Mouse (Mus musculus) limb, embryonic 13.5 days (tissue): Measurements from ENCODE around the gene Efcab10. TPM values are rescaled to one million over a fixed set of nuclear protein-coding genes. Genes with fewer than 3 reads are reported as not detected.

Source experiments
- ATAC-seq: fragments of 200-750 bp; cut with Nextera tagmentation; 2 replicates; pipeline ENCODE4 v1.8.0; 2017; ENCODE audit warnings: low read depth, moderate number of reproducible peaks, moderate TSS enrichment; ENCODE audit not compliant: low FRiP score
- H3K27ac ChIP-seq: fragments of 300-500 bp; sonication (generic); 2 replicates; pipeline ENCODE4 v1.5.1; 2015; ENCODE audit warnings: inconsistent platforms, mild to moderate bottlenecking, moderate library complexity
- H3K27me3 ChIP-seq: fragments of 300-500 bp; sonication (generic); 2 replicates; pipeline ENCODE4 v1.6.1; 2015; ENCODE audit warnings: mild to moderate bottlenecking, inconsistent platforms
- H3K36me3 ChIP-seq: fragments of 300-500 bp; sonication (generic); 2 replicates; pipeline ENCODE4 v1.6.1; 2015; ENCODE audit warnings: inconsistent platforms, mild to moderate bottlenecking, moderate library complexity
- H3K4me1 ChIP-seq: fragments of 300-500 bp; sonication (generic); 2 replicates; pipeline ENCODE4 v1.6.1; 2015; ENCODE audit warnings: inconsistent platforms
- H3K4me2 ChIP-seq: fragments of 300-500 bp; sonication (generic); replicated peaks from 2 replicates; pipeline ENCODE4 v1.6.1; 2015; ENCODE audit warnings: inconsistent platforms, mild to moderate bottlenecking, moderate library complexity
- H3K4me3 ChIP-seq: fragments of 300-500 bp; sonication (generic); 2 replicates; pipeline ENCODE4 v1.5.1; 2015; ENCODE audit warnings: moderate library complexity, mild to moderate bottlenecking, inconsistent platforms
- H3K9ac ChIP-seq: fragments of 300-500 bp; sonication (generic); 2 replicates; pipeline ENCODE4 v1.6.1; 2015; ENCODE audit warnings: mild to moderate bottlenecking, inconsistent platforms
- H3K9me3 ChIP-seq: fragments of 300-500 bp; sonication (generic); 2 replicates; pipeline ENCODE4 v1.6.1; 2016; ENCODE audit warnings: inconsistent platforms
- WGBS: fragments of 180-500 bp; shearing (Covaris S2); methylation state at CpG from one replicate; pipeline ENCODE4 v1.1.7; 2015; 5-methylcytosine and 5-hydroxymethylcytosine counted together
- polyA plus RNA-seq: library from polyadenylated mRNA; unstranded; fragments of >200 nt; fragmentation: Nextera tagmentation; extraction: Ambion mirVana; gene quantifications from 2 replicates; pipeline ENCODE4 v1.2.1, GENCODE M21; 2015

The Efcab10 gene
- polyA plus RNA-seq, 1 experiment from 2014 or later, result 0.31 TPM

DNA sequence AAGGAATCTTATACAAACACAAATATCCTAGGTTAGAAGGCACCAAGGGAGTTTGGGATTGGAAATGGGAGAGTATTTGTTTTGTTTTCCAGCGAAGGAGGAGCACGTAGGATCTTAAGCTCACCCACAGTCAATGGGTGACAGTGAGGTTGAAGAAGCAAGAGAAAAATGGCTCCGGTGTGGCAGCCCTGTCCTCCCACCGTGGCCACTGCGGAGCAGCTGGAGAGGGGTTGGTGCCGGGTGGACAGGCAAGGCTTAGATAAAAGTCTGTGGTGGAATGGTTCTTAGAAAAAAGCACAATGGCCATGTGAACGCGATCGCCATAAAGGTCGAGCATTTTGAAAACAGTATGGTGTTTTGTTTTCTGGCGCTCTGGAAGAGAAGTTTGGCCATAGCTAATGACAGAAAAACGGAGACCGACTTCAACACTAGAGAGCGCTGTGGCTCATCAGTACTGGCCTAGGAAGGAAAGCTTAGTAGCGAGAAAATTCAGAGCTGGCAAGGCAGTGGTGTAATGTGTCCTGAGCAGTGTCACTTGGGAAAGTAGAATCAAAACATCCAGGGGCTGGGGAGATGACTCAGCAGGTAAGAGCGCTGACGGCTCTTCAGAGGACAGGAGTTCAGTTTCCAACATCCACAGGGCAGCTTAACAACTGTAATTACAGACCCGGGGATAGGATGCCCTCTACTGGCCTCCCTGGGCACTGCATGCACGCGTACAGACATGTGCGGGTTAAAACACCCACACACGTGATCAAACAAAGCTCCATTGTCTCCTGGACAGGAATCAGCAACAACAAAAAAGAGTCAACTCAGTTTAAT is 14.8 kb upstream of the Efcab10 start:
- WGBS, result 20% methylated on average over 22 of the region's 22 CpGs
- 0 out of 2 replicates have a peak, but pooled peaks cover 4% of the 10 kb centered on the region for H3K27me3 ChIP-seq
- peak overlapping the region; percentile 25 for H3K4me3 ChIP-seq

DNA sequence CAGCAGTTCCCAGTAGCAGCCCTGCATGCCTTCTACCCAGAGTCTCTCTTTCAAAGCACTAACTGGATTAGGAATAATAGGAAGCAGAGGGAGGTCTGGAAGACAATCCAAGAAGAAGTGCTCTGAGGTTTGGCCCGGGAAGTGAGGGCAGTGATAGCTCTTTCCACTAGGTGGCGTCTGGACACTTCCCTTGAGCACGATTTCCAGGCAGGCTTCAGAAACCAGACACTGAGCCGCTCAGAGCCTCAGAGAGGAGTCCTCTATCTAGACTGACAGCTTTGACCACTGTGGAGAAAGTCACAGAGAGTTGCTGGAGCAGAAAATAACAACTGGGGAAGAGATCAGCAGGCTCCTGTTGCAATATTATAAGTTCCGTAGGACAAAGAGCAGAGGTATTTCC is 5.8 kb upstream of the Efcab10 start:
- Histone ChIP-seq H3K27me3 (no peaks in the 10 kb centered on the region), H3K36me3 (no peaks in the 10 kb centered on the region), H3K4me1 (no peaks in the 10 kb centered on the region), H3K4me3 (no peak overlapping the region), H3K9me3 (no peaks in the 10 kb centered on the region), H3K27ac (no peak overlapping the region), H3K4me2 (no peak overlapping the region), H3K9ac (no peak overlapping the region)
- 9% methylated on average over 5 of the region's 5 CpGs for WGBS
- peak; percentile 69 for ATAC-seq

More for the DNA sequence above, 14.8 kb upstream of the Efcab10 start:
- Histone ChIP-seq H3K27ac (no peak overlapping the region), H3K9me3 (no peaks in the 10 kb centered on the region), H3K4me1 (peaks cover 6% of the 10 kb centered on the region; the same call in 1 of the 2 replicates), H3K9ac (no peak overlapping the region), H3K36me3 (no peaks in the 10 kb centered on the region), H3K4me2 (peak overlapping the region; percentile 53)
- peak; percentile 75 for ATAC-seq

DNA sequence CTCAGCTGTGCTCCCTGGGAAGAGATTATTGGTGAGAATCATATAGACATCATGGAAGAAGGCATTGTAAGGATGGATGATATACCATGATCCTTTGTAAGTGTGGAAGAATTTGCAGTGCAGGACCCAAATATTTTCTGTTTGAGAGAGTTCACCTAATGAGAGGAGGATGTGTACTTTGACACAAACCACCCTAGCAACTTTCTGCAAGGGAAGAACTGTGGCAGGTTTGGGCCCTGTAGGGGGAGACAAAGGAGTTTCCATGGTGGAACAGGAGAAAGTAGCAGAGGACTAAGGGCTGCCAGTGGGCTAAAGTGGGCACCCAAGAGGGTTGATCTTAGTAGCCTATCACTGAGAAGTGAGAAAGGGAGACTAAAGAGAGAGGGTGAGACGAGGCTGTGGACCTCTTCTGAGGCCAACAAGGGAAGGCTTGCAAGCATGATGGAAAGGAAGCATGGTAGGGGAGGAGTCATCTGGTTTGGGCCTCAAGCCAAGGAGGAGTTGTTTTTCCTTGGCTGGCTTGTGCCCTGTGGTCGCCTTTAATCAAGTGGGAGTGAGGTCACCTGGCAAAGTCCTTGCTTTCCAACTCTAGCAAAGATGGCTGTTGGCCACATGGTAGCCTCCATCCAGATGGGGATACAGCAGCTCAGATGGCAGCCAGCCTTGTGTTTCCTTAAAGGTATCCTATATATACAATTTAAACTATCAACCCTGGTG is 3.7 kb upstream of the Efcab10 start:
- H3K9me3 ChIP-seq, result no peaks in the 10 kb centered on the region
- H3K4me2 ChIP-seq, result no peak overlapping the region
- H3K36me3 ChIP-seq, result no peaks in the 10 kb centered on the region
- H3K9ac ChIP-seq, result no peak overlapping the region
- 63% methylated on average over 2 of the region's 2 CpGs for WGBS
- H3K27me3 ChIP-seq, result no peaks in the 10 kb centered on the region
- H3K27ac ChIP-seq, result no peak overlapping the region
- no peak overlapping the region for H3K4me3 ChIP-seq
- H3K4me1 ChIP-seq, result peaks cover 9% of the 10 kb centered on the region
- no peak for ATAC-seq

DNA sequence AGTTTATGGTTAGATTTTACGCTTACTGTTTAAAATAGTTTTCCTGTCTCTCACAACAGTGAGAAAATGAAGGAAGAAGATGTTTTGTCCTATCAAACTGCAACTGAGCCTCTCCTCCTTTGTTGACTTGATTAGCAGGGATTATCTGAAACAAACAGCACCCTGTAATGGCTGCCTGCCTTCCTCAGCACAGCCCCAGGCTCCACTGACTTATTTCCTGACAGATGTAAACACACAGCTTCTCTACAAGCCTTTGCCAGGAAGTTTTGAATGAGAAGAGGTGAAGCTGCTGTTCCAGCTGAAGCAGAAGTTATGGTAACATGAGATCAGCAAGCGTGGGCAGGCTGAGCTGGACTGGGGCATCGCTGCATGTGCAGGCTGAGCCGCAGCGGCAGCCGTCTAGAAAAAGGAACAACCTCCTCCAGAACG is 8.6 kb downstream of the Efcab10 start:
- Histone ChIP-seq H3K27ac (no peak overlapping the region), H3K9me3 (no peaks in the 10 kb centered on the region), H3K4me2 (no peak overlapping the region), H3K4me3 (no peak overlapping the region), H3K36me3 (no peaks in the 10 kb centered on the region), H3K9ac (no peak overlapping the region), H3K4me1 (no peaks in the 10 kb centered on the region), H3K27me3 (no peaks in the 10 kb centered on the region)
- 41% methylated on average over 7 of the region's 7 CpGs for WGBS
- no peak for ATAC-seq

DNA sequence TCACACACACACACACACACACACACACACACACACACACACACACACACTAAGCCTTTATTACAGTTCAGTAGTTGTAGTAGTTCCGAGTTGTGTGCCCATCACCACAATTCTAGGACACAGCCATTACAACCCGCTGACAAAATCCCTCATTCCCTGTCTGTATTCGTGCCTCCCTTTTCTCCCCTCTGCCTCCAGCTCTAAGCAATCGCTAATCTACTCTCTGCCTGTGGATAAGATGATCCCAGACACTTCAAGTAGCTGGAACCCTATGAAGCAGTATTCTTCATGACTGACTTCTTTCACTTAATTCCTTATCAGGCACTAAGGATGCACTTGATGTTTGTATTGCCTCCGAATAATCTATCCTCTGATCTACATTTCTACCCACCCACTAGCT is 10.3 kb downstream of the Efcab10 start:
- Histone ChIP-seq H3K27ac (no peak overlapping the region), H3K4me3 (no peak overlapping the region), H3K27me3 (no peaks in the 10 kb centered on the region), H3K4me2 (no peak overlapping the region), H3K4me1 (no peaks in the 10 kb centered on the region), H3K9me3 (no peaks in the 10 kb centered on the region), H3K36me3 (no peaks in the 10 kb centered on the region), H3K9ac (no peak overlapping the region)
- no peak for ATAC-seq
- 66% methylated on average over 5 of the region's 5 CpGs for WGBS

DNA sequence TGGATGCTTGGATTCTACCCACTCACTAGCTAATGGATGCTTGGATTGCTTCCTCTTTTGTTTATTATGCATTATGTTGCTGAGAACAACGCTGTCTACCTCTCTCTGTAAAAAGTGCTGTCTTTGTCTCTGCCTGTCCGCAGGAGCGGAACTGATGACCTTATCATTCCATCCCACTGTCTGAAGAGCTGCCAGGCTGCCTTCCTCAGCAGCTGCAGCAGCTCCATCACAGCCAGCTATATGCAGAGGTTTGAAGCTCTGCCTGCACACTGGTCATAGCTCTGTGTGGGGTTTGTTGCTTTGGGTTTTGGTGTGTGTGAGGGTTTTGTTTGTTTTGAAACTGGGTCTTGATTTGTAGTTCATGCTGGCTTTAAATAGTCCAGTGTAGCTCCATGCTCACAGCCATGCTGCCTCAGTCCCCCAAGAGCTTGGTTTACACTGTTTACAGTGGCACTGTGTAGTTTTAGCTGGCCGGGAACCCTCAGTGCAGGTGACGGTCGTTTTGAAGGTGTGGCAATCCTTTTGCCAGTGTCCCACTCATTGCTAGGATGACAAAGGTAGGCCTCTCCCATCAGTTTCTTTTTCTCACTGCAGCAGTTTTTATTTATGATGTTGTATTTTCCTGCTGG is 10.9 kb downstream of the Efcab10 start:
- H3K4me2 ChIP-seq, result no peak overlapping the region
- H3K4me3 ChIP-seq, result no peak overlapping the region
- H3K9me3 ChIP-seq, result no peaks in the 10 kb centered on the region
- no peaks in the 10 kb centered on the region for H3K36me3 ChIP-seq
- no peak for ATAC-seq
- H3K4me1 ChIP-seq, result no peaks in the 10 kb centered on the region
- WGBS, result 67% methylated on average over 6 of the region's 6 CpGs
- no peak overlapping the region for H3K9ac ChIP-seq
- H3K27ac ChIP-seq, result no peak overlapping the region
- H3K27me3 ChIP-seq, result no peaks in the 10 kb centered on the region

DNA sequence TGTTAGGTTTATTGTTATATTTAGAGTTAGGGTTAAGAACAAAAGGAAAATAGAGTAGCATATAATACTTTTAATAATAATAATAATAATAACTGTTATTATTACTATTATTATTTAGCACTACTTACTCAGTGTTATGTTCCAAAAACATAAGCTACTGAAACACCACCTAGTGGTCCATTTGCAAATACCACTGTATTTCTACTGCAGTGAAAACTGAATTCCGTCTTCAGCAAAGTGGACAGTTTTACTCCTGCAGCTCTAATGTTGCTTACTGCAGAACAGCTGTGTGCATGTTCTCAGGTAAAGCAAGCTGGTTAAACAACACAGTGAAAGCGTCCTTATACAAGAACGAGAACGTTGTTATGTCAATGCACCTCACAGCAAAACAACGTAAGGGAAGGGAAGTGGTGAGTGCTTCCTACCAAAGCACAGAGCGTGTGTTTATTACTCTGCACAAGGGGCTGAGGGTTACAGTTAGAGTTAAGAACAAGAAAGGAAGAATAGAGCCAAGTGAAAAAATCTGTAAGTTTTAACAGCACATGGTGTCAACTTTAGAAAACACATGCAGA is 17.0 kb downstream of the Efcab10 start:
- Histone ChIP-seq H3K36me3 (no peaks in the 10 kb centered on the region), H3K4me1 (no peaks in the 10 kb centered on the region), H3K4me3 (no peak overlapping the region), H3K9ac (no peak overlapping the region), H3K4me2 (no peak overlapping the region), H3K27me3 (no peaks in the 10 kb centered on the region), H3K27ac (no peak overlapping the region), H3K9me3 (no peaks in the 10 kb centered on the region)
- whole genome bisulfite sequencing, result 51% methylated on average over 6 of the region's 6 CpGs
- no peak for ATAC-seq

DNA sequence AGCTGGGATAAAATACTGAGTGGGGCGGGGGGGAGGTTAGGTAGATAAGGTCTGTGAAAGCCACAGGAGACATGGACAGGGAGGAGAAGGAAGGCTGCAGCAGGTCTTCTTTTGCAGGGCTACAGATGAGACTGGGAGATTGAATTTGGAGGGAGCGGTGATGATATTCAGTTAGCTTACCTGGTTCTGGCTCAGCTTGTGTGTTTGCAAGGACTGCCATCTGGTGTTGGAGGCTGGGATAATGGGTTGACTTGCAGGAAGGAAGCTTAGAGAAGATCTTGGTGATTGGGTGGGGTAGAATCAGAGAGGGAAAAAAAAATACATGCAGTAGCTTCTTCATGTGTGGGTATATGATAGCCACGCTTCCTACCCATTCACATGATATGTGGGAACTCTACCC is 29.7 kb downstream of the Efcab10 start:
- WGBS, result 27% methylated on average over 3 of the region's 3 CpGs
- H3K27me3 ChIP-seq, result peaks cover 12% of the 10 kb centered on the region
- H3K4me1 ChIP-seq, result no peaks in the 10 kb centered on the region
- H3K9ac ChIP-seq, result no peak overlapping the region
- no peak overlapping the region for H3K27ac ChIP-seq
- H3K36me3 ChIP-seq, result no peaks in the 10 kb centered on the region
- no peaks in the 10 kb centered on the region for H3K9me3 ChIP-seq
- ATAC-seq, result no peak
- no peak overlapping the region for H3K4me2 ChIP-seq
- H3K4me3 ChIP-seq, result no peak overlapping the region

DNA sequence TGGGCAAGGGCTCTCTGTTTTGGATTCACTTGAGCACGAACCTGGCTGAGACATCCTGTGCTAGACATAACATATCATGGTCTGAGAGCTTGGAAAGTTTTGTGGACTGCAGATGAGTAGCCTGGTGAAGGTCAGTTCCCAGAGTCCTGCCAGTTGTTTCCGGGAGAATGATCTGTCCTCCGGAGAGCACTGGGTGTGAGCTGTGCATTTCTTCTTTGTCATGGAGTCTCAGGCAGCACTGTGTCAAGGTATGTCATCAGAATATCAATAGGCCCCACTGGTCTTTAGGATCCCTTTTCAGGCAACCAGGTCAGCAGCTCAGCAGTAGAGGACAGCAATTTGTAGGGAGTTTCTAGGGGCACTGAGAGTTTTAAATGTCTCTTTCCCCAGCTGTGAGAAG is 32.6 kb downstream of the Efcab10 start:
- H3K4me3 ChIP-seq, result no peak overlapping the region
- WGBS, result 30% methylated on average over 3 of the region's 3 CpGs
- H3K27me3 ChIP-seq, result peaks cover 12% of the 10 kb centered on the region
- no peak overlapping the region for H3K27ac ChIP-seq
- no peaks in the 10 kb centered on the region for H3K36me3 ChIP-seq
- no peaks in the 10 kb centered on the region for H3K9me3 ChIP-seq
- H3K4me2 ChIP-seq, result no peak overlapping the region
- H3K9ac ChIP-seq, result no peak overlapping the region
- no peak for ATAC-seq
- H3K4me1 ChIP-seq, result peaks cover 6% of the 10 kb centered on the region

DNA sequence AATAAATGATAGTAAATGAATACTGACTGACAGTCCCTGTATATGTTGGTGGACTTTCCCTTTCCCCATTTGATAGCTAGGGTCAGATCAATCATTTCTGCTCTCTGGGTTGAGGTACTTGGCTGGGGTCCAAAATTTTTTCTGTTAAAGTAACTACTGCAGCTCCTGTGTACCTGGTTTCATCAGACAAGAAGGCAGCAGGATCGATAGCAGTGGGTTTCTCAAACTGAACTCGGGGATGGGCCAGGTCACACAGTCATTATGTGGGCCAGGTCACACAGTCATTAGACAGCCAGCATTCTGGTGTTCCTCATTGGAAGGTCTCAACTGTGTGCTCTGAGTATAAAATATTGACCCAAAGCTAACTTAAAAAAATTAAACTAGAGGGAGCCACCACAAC is 33.1 kb downstream of the Efcab10 start:
- Histone ChIP-seq H3K9me3 (no peaks in the 10 kb centered on the region), H3K27me3 (peaks cover 12% of the 10 kb centered on the region), H3K4me3 (no peak overlapping the region), H3K36me3 (no peaks in the 10 kb centered on the region), H3K4me2 (no peak overlapping the region), H3K9ac (no peak overlapping the region), H3K4me1 (peaks cover 6% of the 10 kb centered on the region), H3K27ac (no peak overlapping the region)
- no peak for ATAC-seq
- 72% methylated on average over 2 of the region's 2 CpGs for WGBS

DNA sequence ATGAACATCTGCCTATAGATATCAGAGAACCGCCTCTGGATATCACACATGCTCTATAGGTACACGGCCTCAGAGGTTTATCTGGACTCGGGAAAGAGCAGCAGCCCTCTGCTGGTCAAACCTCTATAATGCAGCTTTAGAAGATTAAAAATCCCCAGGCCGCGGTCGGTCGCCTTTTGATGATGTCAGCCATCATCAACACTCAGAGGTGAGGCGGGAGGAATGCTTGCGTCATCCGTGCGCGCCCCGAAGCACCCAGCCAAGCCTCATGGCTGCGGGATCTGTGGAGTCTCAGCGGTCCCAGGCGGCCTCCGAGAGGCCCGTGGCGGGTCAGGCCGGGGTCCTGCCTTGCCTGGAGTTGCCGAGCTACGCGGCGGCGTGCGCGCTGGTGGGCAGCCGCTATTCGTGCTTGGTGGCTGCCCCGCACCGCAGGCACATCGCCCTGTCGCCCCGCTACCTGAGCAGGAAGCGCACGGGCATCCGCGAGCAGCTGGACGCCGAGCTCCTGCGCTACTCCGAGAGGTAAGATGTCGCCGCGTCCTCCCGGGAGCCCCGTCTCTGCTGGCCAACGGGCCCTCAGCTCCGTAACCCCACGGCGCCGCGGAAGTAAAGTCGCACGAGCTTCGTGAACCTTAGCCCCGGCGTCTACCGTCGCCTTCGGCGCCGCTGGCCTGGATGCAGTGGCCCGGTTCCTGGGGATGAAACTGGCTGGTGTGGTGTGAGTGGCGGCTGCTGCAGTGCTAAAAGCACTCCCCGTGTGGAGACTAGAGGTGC is 34.9 kb downstream of the Efcab10 start, which contains the start of gene Twistnb:
TSS of gene Twistnb (plus strand) at position 249 of the 774 bp plus-strand sequence.
- peak within 1 kb of the TSS; percentile 86 for H3K9ac ChIP-seq
- peak; percentile 94 for ATAC-seq

More for the DNA sequence above, 34.9 kb downstream of the Efcab10 start, which contains the start of gene Twistnb:
- Histone ChIP-seq H3K27ac (peak within 1 kb of the TSS; percentile 70), H3K4me3 (peak within 1 kb of the TSS; percentile 72), H3K27me3 (peaks cover 7% of the 10 kb centered on the region; the same call in 1 of the 2 replicates), H3K36me3 (peaks cover 8% of the 10 kb centered on the region), H3K9me3 (no peaks in the 10 kb centered on the region), H3K4me1 (peaks cover 6% of the 10 kb centered on the region), H3K4me2 (peak within 1 kb of the TSS; percentile 80)
- under 1% methylated on average over 66 of the region's 66 CpGs for WGBS
